Mouse (Mus musculus) liver, adult (tissue): Measurements from ENCODE around the gene E130311K13Rik.

Experiments
- GATA4 ChIP-seq: IDR thresholded peaks from 2 replicates; pipeline ENCODE4 v1.6.1; 2014; ENCODE audit warnings: mild to moderate bottlenecking, low read length; ENCODE audit not compliant: insufficient replicate concordance

E130311K13Rik gene

DNA sequence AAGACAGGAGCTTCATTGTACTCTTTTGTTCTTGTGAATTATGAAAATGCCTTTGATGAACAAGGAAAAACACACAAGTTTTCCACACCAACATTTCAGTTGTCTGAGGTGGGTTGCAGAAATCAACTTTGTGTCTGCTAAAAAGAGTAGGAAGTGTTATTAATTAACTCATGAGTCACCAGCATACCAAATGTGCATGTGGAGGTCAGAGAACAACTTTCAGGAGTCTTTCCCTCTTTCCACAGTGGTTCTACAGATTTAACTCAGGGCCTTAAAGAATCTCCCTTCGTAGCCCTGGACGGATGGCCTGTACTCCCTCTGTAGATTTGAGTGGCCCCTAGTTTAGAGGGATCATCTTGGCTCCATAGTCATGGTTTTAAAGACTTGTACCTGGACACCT lies 25.1 kb downstream of the E130311K13Rik start:
- TF ChIP-seq GATA4 = no peak

DNA sequence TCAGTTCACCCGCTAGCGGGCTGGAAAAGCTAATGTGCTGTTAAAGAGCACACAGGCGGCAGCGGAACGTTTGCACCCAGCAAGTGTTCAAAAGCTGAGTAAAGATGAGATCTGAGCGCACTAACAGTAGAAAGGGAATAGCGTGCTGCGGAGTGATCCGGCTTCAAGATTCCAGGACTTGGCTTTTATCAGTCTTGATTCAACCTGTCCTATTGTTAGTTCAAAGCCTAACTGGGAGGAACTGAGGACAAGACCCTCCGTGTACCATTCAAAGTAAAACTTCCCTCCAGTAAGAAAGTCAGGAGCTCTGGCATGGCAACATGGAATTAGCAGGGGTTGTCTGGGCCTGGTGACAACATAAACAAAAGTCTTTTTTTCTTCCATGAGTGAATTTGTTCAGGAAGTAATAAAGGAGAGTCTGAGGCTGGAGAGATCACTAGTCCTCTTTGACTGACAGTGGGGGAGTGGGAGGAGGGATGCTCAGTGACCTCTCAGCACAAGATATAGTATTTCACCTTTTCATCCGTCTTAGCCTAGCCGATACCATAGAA lies 29.2 kb downstream of the E130311K13Rik start:
- no peak for TF ChIP-seq GATA4

DNA sequence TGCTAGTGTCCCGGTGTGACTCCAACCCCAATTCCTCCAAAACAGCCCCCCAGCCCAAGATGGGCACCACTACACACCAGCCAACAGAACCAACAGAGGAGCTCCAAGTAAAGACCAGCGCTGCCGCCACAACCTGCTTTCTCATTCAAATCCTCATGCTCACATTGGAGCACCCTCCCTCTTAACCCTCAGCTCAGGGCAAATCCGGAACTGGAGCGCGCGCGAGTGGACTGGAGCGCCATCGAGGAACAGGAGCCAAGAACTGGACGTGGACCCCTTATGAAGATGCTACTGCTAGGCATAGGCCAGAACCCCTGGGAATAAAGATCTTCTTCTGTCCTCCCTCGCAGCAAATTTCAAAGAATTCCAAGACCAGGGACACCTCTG lies 30.0 kb downstream of the E130311K13Rik start, which contains the start of gene Plch1:
Gene Plch1 (minus strand): TSS at position 164 of the 387 bp plus-strand sequence.
- no peak for TF ChIP-seq GATA4

DNA sequence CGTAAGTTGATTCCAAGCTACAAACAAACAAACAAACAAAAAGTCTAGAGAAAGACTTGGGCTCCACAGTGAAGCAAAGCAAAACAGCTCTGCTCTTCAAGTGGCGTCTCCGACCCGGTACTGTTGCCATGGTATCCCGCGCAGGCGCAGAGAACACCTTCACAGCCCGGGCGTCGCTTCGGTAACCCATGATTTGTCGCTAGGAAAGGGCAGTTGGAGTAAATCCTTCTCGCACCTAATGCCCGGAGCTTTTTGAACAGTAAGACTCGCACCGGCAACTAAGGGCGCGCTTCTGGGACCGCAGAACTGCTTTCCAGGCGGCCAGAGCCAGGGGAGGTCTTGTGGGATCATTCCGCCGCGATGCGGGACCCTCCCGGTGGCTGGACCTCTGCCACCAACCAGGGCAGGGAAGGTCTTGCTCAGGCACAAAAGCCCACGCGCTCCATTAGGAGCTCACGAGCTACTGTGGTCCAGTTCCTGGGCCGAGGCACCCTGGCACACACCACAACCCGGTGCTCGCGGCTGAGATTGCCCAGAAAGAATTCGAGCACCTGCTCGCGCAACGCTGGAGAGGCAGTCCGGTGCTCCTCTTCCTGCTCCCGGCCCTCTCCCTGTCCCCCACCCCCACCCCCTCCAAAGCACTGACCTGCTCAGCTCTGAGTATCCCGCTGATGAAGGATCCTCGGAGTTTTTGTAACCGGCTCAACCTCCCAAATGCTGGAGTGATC lies 30.5 kb downstream of the E130311K13Rik start:
- no peak for TF ChIP-seq GATA4

DNA sequence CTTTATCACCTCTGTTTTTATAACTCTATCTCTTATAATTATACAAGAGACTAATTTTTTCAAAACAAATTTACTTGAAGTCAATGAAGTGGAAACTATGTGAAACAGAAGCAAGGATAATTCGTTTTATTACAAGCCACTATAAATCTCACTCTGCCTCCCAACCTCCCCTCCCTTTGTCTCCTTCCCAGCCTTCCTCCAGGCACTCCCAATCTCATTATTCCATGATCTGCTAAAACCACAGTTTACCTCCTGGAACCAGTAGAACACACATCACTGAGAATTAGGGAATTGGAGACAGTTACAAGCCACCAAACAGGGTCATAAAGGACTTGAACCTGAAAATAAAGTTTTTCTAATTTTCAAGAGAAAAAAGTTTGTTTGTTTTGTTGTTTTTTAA lies 32.1 kb downstream of the E130311K13Rik start:
- no peak for TF ChIP-seq GATA4

DNA sequence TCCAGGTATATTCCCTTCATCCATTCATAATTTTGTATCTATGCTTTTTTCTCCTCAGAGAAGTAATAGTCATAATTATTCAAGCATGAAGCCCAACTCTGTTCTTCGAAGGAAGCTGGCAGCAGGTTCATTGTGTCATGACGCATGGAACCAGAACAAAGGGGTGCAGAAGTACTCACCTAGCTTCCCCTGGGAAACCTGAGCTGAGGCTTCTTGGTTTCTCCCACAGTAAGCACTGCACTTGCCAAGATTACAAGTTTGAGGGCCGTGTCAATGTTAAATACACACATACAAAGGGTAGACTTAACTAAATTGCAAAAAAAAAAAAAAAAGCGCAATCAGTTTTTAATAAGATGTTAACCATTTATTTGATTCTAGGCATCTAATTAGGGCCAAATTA lies 33.0 kb downstream of the E130311K13Rik start:
- no peak for TF ChIP-seq GATA4

- TF ChIP-seq GATA4 = no peak
These were observed 33.5 kb downstream of the E130311K13Rik start for GRCm38 (mm10) chr3:63895786-63896185.

DNA sequence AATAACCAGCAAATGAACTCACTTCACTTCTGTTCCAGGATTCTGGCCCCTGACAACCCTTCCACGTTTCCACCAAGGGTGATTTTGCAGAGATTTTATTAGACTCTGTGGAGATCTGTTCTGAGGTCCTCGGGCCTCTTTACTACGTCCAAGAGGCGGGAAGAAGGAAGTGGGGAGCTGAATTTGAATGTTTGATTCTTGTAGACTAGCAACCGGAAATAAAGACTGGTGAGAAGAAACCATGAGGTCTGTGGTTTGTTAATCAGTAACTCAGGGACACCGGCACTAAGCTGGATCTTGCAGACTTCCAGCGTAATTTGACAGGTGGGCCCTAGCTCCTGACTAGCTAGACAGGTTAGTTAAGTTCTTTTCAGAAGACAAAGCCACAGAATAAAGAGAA lies 35.6 kb downstream of the E130311K13Rik start:
- TF ChIP-seq GATA4 = no peak

DNA sequence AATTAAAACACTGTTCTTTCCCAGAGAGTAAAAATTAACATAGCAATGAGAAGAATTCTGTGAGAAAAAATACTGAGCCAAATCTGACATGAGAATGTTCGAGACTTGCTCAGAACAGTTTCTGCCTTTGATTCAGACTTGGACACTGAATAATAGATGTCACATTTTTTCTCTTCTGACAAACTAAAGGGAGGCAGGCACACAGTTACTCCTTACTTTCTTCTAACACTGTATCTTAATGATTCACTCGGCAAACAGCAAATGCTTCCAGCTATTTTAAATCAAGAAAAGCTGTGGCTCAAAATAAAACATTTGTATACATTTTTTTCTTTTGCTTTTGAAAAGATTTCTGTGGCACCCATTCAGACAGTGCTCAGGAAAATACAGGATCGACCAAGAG lies 37.1 kb downstream of the E130311K13Rik start:
- TF ChIP-seq GATA4 = no peak

DNA sequence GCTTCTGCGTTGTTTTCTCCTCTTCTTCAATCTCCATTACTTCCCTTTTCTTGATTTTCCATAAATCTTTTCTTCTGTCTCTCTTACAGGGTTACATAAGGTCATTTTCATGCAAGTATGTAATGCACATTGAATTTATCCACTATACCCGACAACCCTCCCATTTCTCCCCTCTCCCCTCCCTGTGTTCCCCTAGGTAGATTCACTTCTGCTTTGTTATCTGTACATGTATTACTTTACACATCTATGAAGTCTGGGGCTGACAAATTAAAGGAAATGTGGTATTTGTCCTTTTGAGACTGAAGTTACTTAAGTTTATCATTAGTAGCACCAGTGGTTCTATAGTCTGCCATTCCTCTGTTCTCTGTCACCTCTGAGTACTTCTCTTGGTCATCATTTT lies 48.2 kb downstream of the E130311K13Rik start:
- TF ChIP-seq GATA4 = no peak

GRCm38 (mm10) chr3:63878995-63879666 lies 50.1 kb downstream of the E130311K13Rik start:
- no peak for TF ChIP-seq GATA4

- TF ChIP-seq GATA4 = no peak
These were observed 56.5 kb downstream of the E130311K13Rik start for GRCm38 (mm10) chr3:63872818-63873217.

- TF ChIP-seq GATA4 = no peak
These were observed 58.0 kb downstream of the E130311K13Rik start for GRCm38 (mm10) chr3:63871249-63871648.

DNA sequence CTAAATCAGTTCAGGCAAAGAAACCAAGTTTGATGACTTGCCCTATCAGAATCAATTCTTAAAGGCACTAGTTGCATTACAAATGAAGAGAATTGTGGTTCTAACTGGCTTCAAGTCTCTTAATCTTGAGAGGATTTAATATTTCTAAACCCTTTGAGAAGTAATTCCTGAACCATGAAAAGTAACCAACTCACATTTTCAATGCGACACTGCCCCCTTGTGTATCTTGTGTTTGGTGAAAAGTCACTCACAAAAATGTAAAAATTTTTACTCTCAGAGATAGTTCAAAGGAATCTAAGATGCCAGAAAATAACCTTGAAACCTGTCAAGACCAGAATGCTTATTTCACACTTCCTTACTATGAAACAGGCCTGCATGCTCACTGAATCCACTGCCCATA lies 61.0 kb downstream of the E130311K13Rik start:
- no peak for TF ChIP-seq GATA4

DNA sequence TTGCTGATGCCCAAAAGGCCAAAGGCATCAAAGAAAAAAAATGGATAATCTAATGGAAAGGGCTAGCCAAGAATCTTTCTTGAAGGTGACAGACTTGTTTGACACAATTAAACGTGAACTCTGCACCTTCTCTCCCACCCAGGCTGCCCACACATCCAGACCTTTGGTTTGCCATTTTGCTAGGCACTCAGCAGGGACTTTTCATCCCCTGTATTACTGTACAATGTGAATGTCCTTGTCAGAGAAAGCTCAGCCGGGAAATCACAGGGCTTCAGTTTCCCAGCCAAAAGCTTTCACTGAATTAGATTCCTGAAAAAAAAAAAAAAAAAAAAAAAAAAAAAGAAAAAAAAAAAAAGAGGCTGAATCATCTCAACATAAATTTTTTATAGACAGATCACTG lies 64.2 kb downstream of the E130311K13Rik start:
- no peak for TF ChIP-seq GATA4
